9 mouse cellular contexts compared by ENCODE assay signal in the genomic region with DNA sequence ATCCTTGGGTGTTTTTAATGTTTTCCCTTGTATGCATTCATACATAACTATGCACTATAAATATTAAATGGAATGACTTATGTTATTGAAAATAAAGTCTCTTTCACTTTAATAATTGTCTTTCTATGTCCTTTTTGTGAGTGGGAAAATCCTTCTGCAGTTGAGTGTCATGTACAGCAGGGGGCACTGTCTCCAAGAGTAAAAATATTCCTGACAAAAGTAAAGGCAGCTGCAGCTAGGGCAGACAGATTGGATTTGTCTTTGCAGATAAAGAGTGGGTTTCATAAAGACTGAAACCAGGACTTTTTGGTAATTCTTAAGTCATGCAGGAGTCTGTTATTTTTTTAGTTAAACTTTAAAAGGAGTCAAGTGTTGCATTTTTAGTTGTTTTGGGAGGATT. TPM values are rescaled to one million over a fixed set of nuclear protein-coding genes. Genes with fewer than 3 reads are reported as not detected.
DNase-seq lines count a peak whose midpoint lies in the region; ATAC-seq and TF ChIP-seq lines count a peak whose summit lies in the region.
"Had no signal": no experiment of that assay in that cellular context is flagged by ENCODE, and none has a peak within 500 bp of the region (broad histone marks: within the 10 kb centered on the region; RNA-seq: fewer than 3 reads in every experiment).

No protein-coding gene starts in this region.

- no peak overlapping the region for H3K4me2 ChIP-seq in embryonic facial prominence, embryonic 14.5 days (ENCODE audit: low read depth, low read length)
- H3K4me2 ChIP-seq: limb, embryonic 15.5 days had no signal

- ATAC-seq in embryonic facial prominence, embryonic 14.5 days (ENCODE audit: low read depth): no peak

- no peak overlapping the region for H3K27ac ChIP-seq in gastrocnemius, adult 2 months
- H3K27ac ChIP-seq in embryonic facial prominence, embryonic 14.5 days (replicated peaks; ENCODE audit: low read depth, low read length): no peak overlapping the region
- H3K27ac ChIP-seq: limb, embryonic 15.5 days had no signal

- TF ChIP-seq CTCF in gastrocnemius, adult 2 months (IDR thresholded peaks at IDR 0.05): peak; percentile 91

- DNase-seq in gastrocnemius, adult 2 months: peak; percentile 25
- no peak for DNase-seq in gastrocnemius, postnatal 36 days
- DNase-seq in A20 (ENCODE audit: low read depth, low spot score): peak; percentile 27
- DNase-seq in adrenal gland, postnatal 36 days: peak; percentile 41 to 58
- DNase-seq in embryonic facial prominence, embryonic 14.5 days (ENCODE audit: low spot score): peak; percentile 69
- peak; percentile 14 for DNase-seq in large intestine, adult 2 months (ENCODE audit: low read depth, low spot score)
- peak; percentile 67 for DNase-seq in lung, postnatal 14 days
- peak; percentile 51 for DNase-seq in telencephalon, adult 2 months (ENCODE audit: low read depth, low spot score)

- H3K36me3 ChIP-seq in embryonic facial prominence, embryonic 14.5 days (ENCODE audit: control insufficient read depth, insufficient read depth, low read length): peaks cover 19% of the 10 kb centered on the region; the same call in 1 of the 2 replicates

- H3K9ac ChIP-seq in embryonic facial prominence, embryonic 14.5 days (ENCODE audit: low read depth, low read length): no peak overlapping the region
- H3K9ac ChIP-seq: limb, embryonic 15.5 days had no signal

- intact Hi-C loops in gastrocnemius, adult 2 months (cut with DNase I): loop anchor here (1.0 to 5.0 kb wide), 3 partner anchors 254 to 483 kb away; partner anchors contain the start of gene Met
- intact Hi-C loops in gastrocnemius, postnatal 36 days (cut with DNase I): loop anchor here (2.0 to 10.0 kb wide), 3 partner anchors 201 to 482 kb away; partner anchors contain the start of gene Cav1

- H3K9me3 ChIP-seq in embryonic facial prominence, embryonic 14.5 days (ENCODE audit: control insufficient read depth, low read length): no peaks in the 10 kb centered on the region
- H3K9me3 ChIP-seq: limb, embryonic 15.5 days had no signal

- no peak overlapping the region for H3K4me3 ChIP-seq in gastrocnemius, adult 2 months
- no peak overlapping the region for H3K4me3 ChIP-seq in embryonic facial prominence, embryonic 14.5 days (ENCODE audit: low read depth, low read length)
- H3K4me3 ChIP-seq: limb, embryonic 15.5 days had no signal

- H3K27me3 ChIP-seq in embryonic facial prominence, embryonic 14.5 days (replicated peaks; ENCODE audit: control insufficient read depth, insufficient read depth, low read length): no peaks in the 10 kb centered on the region
- H3K27me3 ChIP-seq: limb, embryonic 15.5 days had no signal

- H3K4me1 ChIP-seq in embryonic facial prominence, embryonic 14.5 days (ENCODE audit: control insufficient read depth, insufficient read depth, low read length): no peaks in the 10 kb centered on the region
- H3K4me1 ChIP-seq: limb, embryonic 15.5 days had no signal

RNA-seq across cellular contexts. Expression of gene Tes, which starts 40.8 kb away (rescaled TPM):
- total RNA-seq in gastrocnemius, adult 2 months (2021): 1 to 10 TPM in 1 of 2 experiments, under 1 TPM in 1; 0.69 to 2.6 TPM
- total RNA-seq in gastrocnemius, postnatal 36 days (2021): 1 to 10 TPM; 1.2 to 1.6 TPM
- total RNA-seq in adrenal gland, postnatal 36 days (2021): 10 to 100 TPM in 1 of 2 experiments, 1 to 10 TPM in 1; 8.7 to 12.3 TPM
- polyA plus RNA-seq in embryonic facial prominence, embryonic 14.5 days (2014; fragmentation: Nextera tagmentation; extraction: Ambion mirVana): 36.0 and 48.0 TPM in 2 replicates
- polyA plus RNA-seq in large intestine, adult 2 months (2012; rRNA removed): 78.0 and 94.3 TPM in 2 replicates

Comparison
In these comparisons a context has a peak if more than half of its experiments do, and no peak if none do; other contexts are left out.
1. DNase-seq: peak in gastrocnemius, adult 2 months (single experiment), A20 (single experiment), adrenal gland, postnatal 36 days (2 of 2), embryonic facial prominence, embryonic 14.5 days (single experiment), large intestine, adult 2 months (single experiment), lung, postnatal 14 days (single experiment) and telencephalon, adult 2 months (single experiment); none in gastrocnemius, postnatal 36 days (0 of 2).